Mouse (Mus musculus) E14TG2a.4 (cell line): ENCODE measurements around the gene Slc9a8.

Experiments
- CTCF ChIP-seq: conservative IDR thresholded peaks from 2 replicates; pipeline ENCODE4 v1.5.1; 2014; ENCODE audit warnings: low read length
- POU5F1 ChIP-seq: IDR thresholded peaks from 2 replicates; pipeline ENCODE4 v1.6.1; 2014; ENCODE audit warnings: low read length, borderline replicate concordance

GRCm38 (mm10) chr2:167383666-167384083, 37.8 kb upstream of the Slc9a8 start:
- TF ChIP-seq CTCF (no peak), POU5F1 (no peak)
